Mouse (Mus musculus): ENCODE results near the gene Ica1l. TPM values are rescaled to one million over a fixed set of nuclear protein-coding genes. Genes with fewer than 3 reads are reported as not detected.

Ica1l gene
- polyA plus RNA-seq (2015; fragmentation: Illumina TruSeq; extraction: RNeasy Lipid Tissue Mini Kit (QIAGEN cat#74804); ENCODE audit: low read depth, low replicate concordance): 35.7 TPM

GRCm38 (mm10) chr1:60042796-60043469, at the start of gene Ica1l:
Gene Ica1l (minus strand): TSS chr1:60043184.

Other genes starting within 250 kb of the Ica1l start
- gene Fam117b, start 130.2 kb downstream of the Ica1l start, polyA plus RNA-seq (2015; fragmentation: Illumina TruSeq; extraction: RNeasy Lipid Tissue Mini Kit (QIAGEN cat#74804); ENCODE audit: low read depth, low replicate concordance): 29.6 TPM
- 11.9 TPM for gene Carf, start 55.1 kb upstream of the Ica1l start, polyA plus RNA-seq (2015; fragmentation: Illumina TruSeq; extraction: RNeasy Lipid Tissue Mini Kit (QIAGEN cat#74804); ENCODE audit: low read depth, low replicate concordance)
- gene Wdr12, start 55.5 kb upstream of the Ica1l start, polyA plus RNA-seq (2015; fragmentation: Illumina TruSeq; extraction: RNeasy Lipid Tissue Mini Kit (QIAGEN cat#74804); ENCODE audit: low read depth, low replicate concordance): 30.0 TPM
- 7.4 TPM for gene Nbeal1, start 137.4 kb upstream of the Ica1l start, polyA plus RNA-seq (2015; fragmentation: Illumina TruSeq; extraction: RNeasy Lipid Tissue Mini Kit (QIAGEN cat#74804); ENCODE audit: low read depth, low replicate concordance)

Data from brain, adult 10 weeks (tissue).